Mouse (Mus musculus) cerebellum, adult 8-10 months (tissue): ENCODE results near the gene H2-T23.
"Not testable (repeated sequence)": the region's sequence is repeated elsewhere in the genome, so short reads cannot be mapped to it uniquely, and the experiment has no call there.

Experiments used
- DNase-seq: peaks from one replicate; pipeline ENCODE4 v3.0.0; 2022

Gene H2-T23

GRCm38 (mm10) chr17:36032351-36032875, at the start of gene H2-T23:
Gene H2-T23 (minus strand): TSS chr17:36032855.
- DNase-seq, result not testable (repeated sequence)

- not testable (repeated sequence) for DNase-seq
Observed at GRCm38 (mm10) chr17:36081901-36082300, 49.2 kb upstream of the H2-T23 start.

DNA sequence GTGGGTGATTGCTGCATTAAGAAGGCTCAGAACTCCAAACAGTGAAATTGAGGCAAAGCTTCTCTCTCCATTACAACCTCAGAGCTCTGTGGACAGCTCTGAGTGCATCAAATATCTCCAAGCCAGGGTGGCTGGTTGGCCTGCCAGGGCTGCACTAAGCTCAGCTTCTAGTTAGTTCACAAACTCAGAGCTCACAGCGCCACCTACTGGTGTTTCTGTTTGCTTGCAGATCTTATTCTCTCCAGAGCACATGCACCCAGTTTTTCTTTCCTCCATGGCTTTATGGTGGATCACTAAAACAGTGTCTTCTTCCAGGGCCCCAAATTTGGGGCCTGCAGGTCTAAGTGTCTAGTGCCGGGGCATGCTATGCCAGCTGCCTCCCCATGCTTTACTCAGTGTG, 28.2 kb upstream of the H2-T23 start:
- peak; percentile 62 for DNase-seq

- DNase-seq, result not testable (repeated sequence)
Observed at GRCm38 (mm10) chr17:36058362-36058761, 25.7 kb upstream of the H2-T23 start, which contains the start of gene Gm11127. Gene Gm11127 (minus strand): TSS chr17:36058371.

DNA sequence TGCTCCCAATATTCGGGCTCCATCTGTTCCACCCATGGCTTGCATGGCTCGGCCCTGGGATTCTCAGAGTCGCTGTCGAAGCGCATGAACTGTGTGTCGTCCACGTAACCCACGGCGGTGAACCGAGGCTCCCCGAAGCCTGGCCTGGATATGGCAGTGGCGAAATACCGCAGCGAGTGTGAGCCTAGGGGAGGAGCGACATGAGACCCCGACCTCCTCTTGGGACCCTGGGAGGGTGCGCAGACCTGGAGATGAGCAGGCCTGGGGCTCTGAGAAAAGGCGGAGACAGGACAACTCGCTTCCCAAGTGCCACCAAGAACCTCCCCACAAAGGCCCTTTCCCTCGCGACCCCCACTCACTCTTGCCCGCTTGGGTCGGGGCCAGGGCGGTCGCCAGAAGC, 25.3 kb upstream of the H2-T23 start:
- not testable (repeated sequence) for DNase-seq

DNA sequence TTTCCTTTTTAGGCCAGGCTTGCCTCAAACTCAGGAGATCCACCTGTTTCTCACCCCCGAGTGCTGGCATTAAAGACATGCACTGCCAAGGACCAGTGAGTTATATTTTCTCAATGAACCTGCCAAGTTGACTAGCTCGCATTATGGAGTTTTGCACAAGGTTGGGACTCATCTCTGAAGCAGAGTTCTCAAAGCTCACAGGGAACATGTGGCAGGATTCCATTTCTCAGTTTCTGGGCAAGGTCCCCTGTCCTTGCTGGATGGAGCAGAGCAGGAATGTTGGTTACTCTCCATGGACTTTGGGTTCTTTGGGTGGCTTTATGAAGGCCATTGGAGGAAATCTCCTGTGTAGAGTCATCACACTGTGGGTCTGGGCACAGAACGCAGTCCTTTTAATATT, 10.6 kb upstream of the H2-T23 start:
- no peak for DNase-seq

- DNase-seq, result peak; percentile 62
Observed at GRCm38 (mm10) chr17:36042610-36043169, 10.0 kb upstream of the H2-T23 start, which contains the start of the genes H2-T22 and Gm6034. Gene H2-T22 (minus strand): TSS chr17:36042747. Gene Gm6034 (plus strand): TSS chr17:36042961.

GRCm38 (mm10) chr17:36042055-36042454, 9.4 kb upstream of the H2-T23 start:
- DNase-seq, result not testable (repeated sequence)

DNA sequence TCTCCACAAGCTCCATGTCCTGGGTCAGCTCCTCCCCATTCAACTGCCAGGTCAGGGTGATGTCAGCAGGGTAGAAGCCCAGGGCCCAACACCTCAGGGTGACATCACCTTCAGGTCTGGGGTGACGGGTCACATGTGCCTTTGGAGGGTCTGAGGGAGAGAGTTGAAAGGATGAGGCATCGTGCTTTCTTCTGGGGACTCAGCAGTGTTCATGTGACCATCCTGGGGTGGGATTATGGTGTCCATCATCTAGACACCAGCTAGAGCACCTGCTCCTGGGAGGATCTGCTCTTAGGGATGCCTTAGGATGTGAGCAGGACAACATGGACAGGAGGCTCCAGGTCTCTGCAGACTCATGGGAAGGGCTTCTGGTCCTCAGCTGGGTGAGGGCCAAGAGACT, 7.9 kb upstream of the H2-T23 start:
- DNase-seq, result not testable (repeated sequence)

DNA sequence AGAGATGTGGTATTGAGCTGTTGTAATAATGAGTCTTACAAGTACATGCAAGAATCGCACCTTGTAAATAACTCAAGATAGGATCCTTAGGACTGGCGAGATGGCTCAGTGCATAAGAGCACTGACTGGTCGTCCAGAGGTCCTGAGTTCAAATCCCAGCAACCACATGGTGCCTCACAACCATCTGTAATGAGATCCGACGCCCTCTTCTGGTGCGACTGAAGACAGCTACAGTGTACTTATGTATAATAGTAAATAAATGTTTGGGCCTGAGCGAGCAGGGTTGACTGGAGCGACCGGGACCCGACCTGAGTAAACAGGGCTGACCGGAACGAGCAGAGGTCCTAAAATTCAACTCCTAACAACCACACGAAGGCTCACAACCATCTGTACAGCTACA, 3.5 kb upstream of the H2-T23 start:
- DNase-seq, result not testable (repeated sequence)

DNA sequence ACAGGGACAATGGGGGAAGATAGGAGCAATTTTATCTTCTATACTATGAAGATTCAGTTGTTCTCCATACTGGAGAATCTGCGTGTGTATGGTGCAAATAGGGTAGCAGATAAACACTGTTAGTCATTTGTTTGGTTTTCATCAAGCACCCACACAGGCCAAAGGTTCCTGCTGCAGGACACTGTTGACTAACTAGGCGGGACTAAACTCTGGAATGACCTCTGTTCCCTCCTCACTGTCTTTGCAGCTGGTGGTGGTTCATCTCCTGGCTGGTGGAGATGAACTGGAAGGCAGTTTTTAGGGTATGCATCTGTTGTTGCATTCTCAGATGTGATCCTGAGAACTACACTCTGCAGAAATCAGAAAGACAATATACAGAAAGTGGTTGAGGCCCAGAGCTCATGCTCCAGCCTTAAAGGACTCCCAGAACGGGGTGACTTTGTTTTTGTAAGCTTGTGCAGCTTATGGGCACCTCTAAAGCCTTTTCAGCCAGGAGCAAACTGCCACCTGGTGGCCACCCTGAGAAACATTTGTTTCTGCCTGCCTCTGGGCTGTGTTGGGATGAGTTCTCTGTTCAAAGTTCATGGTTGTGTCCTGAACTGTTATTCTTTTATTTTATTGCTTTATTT, 2.5 kb upstream of the H2-T23 start:
- peak; percentile 49 for DNase-seq

DNA sequence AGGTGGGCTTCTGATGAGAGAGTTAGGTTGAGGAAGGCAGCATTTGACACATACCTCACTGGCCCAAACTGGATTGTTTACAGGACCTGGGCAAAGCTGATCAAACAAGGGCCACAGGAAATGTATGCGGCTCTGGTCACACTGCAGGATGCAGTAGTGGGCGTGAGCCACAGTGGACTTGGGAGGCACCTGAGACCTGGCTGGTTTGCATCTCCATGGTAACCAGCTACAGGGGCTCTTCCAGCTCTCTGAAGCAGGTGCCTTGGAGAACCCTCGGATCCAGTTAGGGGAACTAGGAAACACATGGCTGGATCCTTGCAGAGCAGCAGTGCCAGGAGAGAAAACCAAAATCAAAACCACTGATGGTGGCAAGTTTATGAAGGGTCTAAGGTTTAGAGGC, 1.9 kb upstream of the H2-T23 start:
- DNase-seq, result not testable (repeated sequence)

GRCm38 (mm10) chr17:36031583-36032331, 898 bp downstream of the H2-T23 start:
- peak; percentile 44 for DNase-seq

DNA sequence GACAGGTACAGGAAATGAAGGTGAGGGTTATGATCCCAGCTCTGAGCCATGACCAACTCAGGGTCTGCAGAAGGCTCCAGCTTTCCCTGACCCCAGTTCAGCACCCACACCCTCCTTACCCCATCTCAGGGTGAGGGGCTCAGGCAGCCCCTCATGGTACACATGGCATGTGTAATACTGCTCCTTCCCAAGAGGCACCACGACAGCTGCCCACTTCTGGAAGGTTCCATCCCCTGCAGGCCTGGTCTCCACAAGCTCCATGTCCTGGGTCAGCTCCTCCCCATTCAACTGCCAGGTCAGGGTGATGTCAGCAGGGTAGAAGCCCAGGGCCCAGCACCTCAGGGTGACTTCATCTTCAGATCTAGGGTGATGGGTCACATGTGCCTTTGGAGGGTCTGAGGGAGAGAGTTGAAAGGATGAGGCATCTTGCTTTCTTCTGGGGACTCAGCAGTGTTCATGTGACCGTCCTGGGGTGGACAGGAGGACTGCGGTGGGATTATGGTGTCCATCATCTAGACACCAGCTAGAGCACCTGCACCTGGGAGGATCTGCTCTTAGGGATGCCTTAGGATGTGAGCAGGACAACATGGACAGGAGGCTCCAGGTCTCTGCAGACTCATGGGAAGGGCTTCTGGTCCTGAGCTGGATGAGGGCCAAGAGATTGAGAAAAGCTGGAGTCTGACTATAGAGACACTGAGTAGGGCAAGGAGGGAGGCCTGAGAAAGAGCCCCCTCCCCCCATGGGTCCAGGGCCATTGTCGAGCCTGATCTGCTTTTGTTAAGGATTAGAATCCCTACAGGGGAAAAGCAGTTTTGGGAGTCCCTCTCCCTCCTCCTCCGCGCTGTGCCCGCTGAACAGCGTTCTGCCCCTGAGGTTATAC, 1.7 kb downstream of the H2-T23 start:
- not testable (repeated sequence) for DNase-seq

DNA sequence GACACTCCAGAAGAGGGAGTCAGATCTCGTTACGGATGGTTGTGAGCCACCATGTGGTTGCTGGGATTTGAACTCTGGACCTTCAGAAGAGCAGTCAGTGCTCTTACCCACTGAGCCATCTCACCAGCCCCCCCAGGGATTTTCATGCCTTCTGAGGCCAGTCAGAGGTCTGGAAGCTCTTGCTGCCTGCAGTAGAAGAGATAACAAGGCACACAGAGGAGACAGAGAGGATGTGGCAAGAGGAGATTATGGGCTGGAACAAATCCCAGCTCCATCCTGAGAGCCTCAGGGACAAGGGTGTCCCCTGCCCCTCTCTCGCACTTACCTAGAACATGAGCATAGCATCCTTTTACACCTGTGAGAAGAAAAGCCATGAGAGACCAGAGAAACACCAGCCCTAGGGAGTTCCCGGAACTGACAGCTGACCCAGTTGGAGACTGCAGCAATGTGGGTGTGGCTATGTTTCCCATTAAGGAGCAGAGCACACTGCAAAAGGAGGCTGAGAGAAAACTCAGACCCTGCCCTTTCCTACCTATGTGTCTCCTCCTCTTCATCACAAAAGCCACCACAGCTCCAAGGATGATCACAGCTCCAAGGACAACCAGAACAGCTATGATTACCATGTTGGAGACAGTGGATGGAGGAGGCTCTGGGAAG, 2.5 kb downstream of the H2-T23 start:
- not testable (repeated sequence) for DNase-seq

DNA sequence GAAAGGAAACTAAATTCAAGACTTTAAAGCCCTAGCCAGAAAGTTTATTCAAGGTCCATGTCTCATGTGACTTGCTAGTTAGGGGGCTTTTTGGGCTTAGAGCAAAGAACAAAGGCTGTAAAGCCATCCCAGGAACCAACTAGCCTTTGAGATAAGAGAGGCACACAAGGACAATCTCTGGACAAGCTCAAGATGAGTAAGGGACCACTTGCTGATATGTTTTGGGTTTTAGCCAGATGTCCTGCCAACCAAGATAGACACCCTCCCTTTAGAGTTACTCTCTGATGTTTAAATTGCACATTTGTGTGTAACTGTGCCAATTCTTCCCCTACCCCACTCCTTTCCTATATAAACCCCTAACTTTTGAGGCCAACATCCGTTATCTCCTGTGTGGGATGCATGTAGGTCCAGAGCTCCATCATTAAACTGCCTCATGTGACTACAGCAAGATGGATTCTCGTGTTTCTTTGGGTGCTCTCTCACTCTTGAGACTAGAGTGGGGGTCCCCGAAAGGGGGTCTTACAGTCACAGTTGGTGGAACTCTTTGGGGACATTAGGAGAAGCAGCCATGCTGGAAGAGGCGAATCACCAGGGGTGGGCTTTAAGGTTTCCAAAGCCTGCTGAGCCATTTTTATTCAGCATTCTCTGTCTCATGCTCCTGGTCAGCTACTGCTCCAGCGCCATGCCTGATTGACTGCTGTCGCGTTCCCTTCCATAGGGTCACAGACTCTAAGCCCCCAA, 3.6 kb downstream of the H2-T23 start:
- no peak for DNase-seq

DNA sequence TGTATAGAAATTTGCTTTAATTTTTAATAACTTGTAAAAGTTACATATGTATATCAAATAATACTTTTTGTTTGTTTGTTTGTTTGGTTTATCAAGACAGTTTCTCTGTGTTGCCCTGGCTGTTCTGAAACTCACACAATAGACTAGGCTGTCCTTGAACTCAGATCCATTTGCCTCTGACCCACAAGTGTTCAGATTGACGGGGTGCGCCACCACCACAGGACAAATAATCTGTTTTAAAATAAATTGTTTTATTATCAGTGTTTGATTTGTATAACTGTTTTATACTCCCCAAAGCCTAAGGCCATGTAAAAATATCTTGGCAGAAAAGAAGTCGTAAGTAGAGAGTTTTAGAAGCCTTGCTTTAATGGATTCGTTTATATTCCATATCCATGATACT, 5.0 kb downstream of the H2-T23 start:
- no peak for DNase-seq

GRCm38 (mm10) chr17:36025901-36026300, 6.8 kb downstream of the H2-T23 start:
- no peak for DNase-seq

GRCm38 (mm10) chr17:36025197-36025596, 7.5 kb downstream of the H2-T23 start:
- DNase-seq, result no peak

GRCm38 (mm10) chr17:36023710-36024654, 8.7 kb downstream of the H2-T23 start:
- DNase-seq, result no peak
